Mouse (Mus musculus) myocyte (in vitro differentiated cells): Measurements from ENCODE around the gene Trpm4. TPM values are rescaled to one million over a fixed set of nuclear protein-coding genes. Genes with fewer than 3 reads are reported as not detected.

Experiments
- H3K27me3 ChIP-seq: one replicate; pipeline ENCODE4 v1.6.1; 2011; ENCODE audit not compliant: control insufficient read depth, insufficient read depth, insufficient read length
- H3K36me3 ChIP-seq: one replicate; pipeline ENCODE4 v1.6.1; 2011; ENCODE audit not compliant: control insufficient read depth, insufficient read depth
- H3K4me2 ChIP-seq: one replicate; pipeline ENCODE4 v1.6.1; 2011; ENCODE audit warnings: low read depth, control low read depth
- H3K4me3 ChIP-seq: one replicate; pipeline ENCODE4 v1.5.1; 2011; ENCODE audit warnings: mild to moderate bottlenecking, control low read depth, moderate library complexity
- H3K79me2 ChIP-seq: one replicate; pipeline ENCODE4 v1.6.1; 2011; ENCODE audit not compliant: control insufficient read depth, insufficient read depth
- H3ac ChIP-seq: one replicate; pipeline ENCODE4 v1.6.1; 2011; ENCODE audit not compliant: control insufficient read depth, insufficient read length
- CEBPB ChIP-seq: IDR thresholded peaks from 2 replicates; pipeline ENCODE4 v1.6.1; 2011; ENCODE audit warnings: mild to moderate bottlenecking, moderate library complexity; ENCODE audit not compliant: poor library complexity, insufficient read depth, severe bottlenecking
- E2F4 ChIP-seq: IDR thresholded peaks from one replicate; pipeline ENCODE4 v1.6.1; 2011; ENCODE audit warnings: mild to moderate bottlenecking, control low read depth, moderate library complexity; ENCODE audit not compliant: insufficient read depth
- MAX ChIP-seq: IDR thresholded peaks from one replicate; pipeline ENCODE4 v1.6.1; 2011; ENCODE audit warnings: low read depth, mild to moderate bottlenecking, control low read depth
- MYOD1 ChIP-seq, 3 experiments: IDR thresholded peaks; one replicate each; pipeline ENCODE4 v1.6.1; 2011; ENCODE audit warnings: control low read depth in 2 of 3, low read depth in 2 of 3, mild to moderate bottlenecking in 2 of 3, moderate library complexity in 1 of 3; ENCODE audit not compliant: insufficient read length in 2 of 3, control insufficient read depth in 1 of 3
- MYOG ChIP-seq, 3 experiments: IDR thresholded peaks; one replicate each; pipeline ENCODE4 v1.6.1; 2011; ENCODE audit warnings: control low read depth in 2 of 3, low read depth in 2 of 3, mild to moderate bottlenecking in 2 of 3; ENCODE audit not compliant: insufficient read length in 2 of 3, control insufficient read depth in 1 of 3, insufficient read depth in 1 of 3
- POLR2A ChIP-seq: IDR thresholded peaks from one replicate; pipeline ENCODE4 v1.6.1; 2011; ENCODE audit warnings: low read depth, mild to moderate bottlenecking, control low read depth, moderate library complexity; ENCODE audit not compliant: insufficient read length
- POLR2AphosphoS2 ChIP-seq: IDR thresholded peaks from one replicate; pipeline ENCODE4 v1.6.1; 2011; ENCODE audit warnings: low read depth, control low read depth; ENCODE audit not compliant: insufficient read length
- REST ChIP-seq: IDR thresholded peaks from one replicate; pipeline ENCODE4 v1.6.1; 2011; ENCODE audit warnings: mild to moderate bottlenecking, control low read depth, moderate library complexity; ENCODE audit not compliant: insufficient read depth, insufficient read length
- SRF ChIP-seq: IDR thresholded peaks from one replicate; pipeline ENCODE4 v1.6.1; 2011; ENCODE audit warnings: low read depth; ENCODE audit not compliant: control insufficient read depth, insufficient read length
- TCF12 ChIP-seq: IDR thresholded peaks from one replicate; pipeline ENCODE4 v1.6.1; 2011; ENCODE audit warnings: mild to moderate bottlenecking, control low read depth; ENCODE audit not compliant: poor library complexity, insufficient read depth, severe bottlenecking
- TCF3 ChIP-seq: IDR thresholded peaks from one replicate; pipeline ENCODE4 v1.6.1; 2011; ENCODE audit warnings: low read depth, control low read depth; ENCODE audit not compliant: insufficient read length
- USF1 ChIP-seq: IDR thresholded peaks from one replicate; pipeline ENCODE4 v1.6.1; 2011; ENCODE audit warnings: low read depth, mild to moderate bottlenecking, control low read depth, moderate library complexity
- polyA plus RNA-seq: library from polyadenylated mRNA; unstranded; fragments of >200 nt; fragmentation: generic; extraction: Trizol; gene quantifications from one replicate; pipeline ENCODE4 v1.2.1, GENCODE M21; 2012; ENCODE audit warnings: missing spikeins

Trpm4 gene
- polyA plus RNA-seq, 1 experiment, result 27.3 TPM

GRCm38 (mm10) chr7:45277136-45277760 lies 56.3 kb downstream of the Trpm4 start, which contains the start of gene Slc6a21:
Slc6a21 (plus strand) TSS chr7:45277513.
- H3K4me2 ChIP-seq, result peak within 1 kb of the TSS; percentile 64

GRCm38 (mm10) chr7:45273672-45274071 lies 59.9 kb downstream of the Trpm4 start:
- peaks cover 67% of the 10 kb centered on the region for H3K27me3 ChIP-seq
- no peak overlapping the region for H3K4me3 ChIP-seq
- H3K79me2 ChIP-seq, result no peaks in the 10 kb centered on the region
- no peak overlapping the region for H3K4me2 ChIP-seq
- H3ac ChIP-seq, result no peak overlapping the region
- TF ChIP-seq MAX (no peak), REST (no peak), USF1 (no peak), TCF12 (no peak), SRF (no peak), TCF3 (no peak), MYOD1 (IDR thresholded peaks at IDR 0.05; ENCODE audit: control insufficient read depth in 1 of 3, insufficient read length in 2 of 3, low read depth in 2 of 3) (no peak), MYOG (IDR thresholded peaks at IDR 0.05; ENCODE audit: control insufficient read depth in 1 of 3, insufficient read depth in 1 of 3, insufficient read length in 2 of 3, low read depth in 2 of 3) (no peak), CEBPB (no peak), POLR2A (no peak), POLR2AphosphoS2 (no peak), E2F4 (no peak)
- H3K36me3 ChIP-seq, result no peaks in the 10 kb centered on the region

More at GRCm38 (mm10) chr7:45277136-45277760, 56.3 kb downstream of the Trpm4 start, which contains the start of gene Slc6a21:
- peaks cover 70% of the 10 kb centered on the region for H3K27me3 ChIP-seq
- TF ChIP-seq USF1, result no peak
- TF ChIP-seq MYOD1 (IDR thresholded peaks at IDR 0.05; ENCODE audit: control insufficient read depth in 1 of 3, insufficient read length in 2 of 3, low read depth in 2 of 3), result peak in 1 of 3 experiments; percentile 19
- no peaks in the 10 kb centered on the region for H3K79me2 ChIP-seq
- no peak within 1 kb of the TSS for H3K4me3 ChIP-seq
- H3K36me3 ChIP-seq, result no peaks in the 10 kb centered on the region
- H3ac ChIP-seq, result no peak within 1 kb of the TSS

GRCm38 (mm10) chr7:45272786-45273412 lies 60.7 kb downstream of the Trpm4 start:
- TF ChIP-seq POLR2AphosphoS2, result no peak
- TF ChIP-seq CEBPB, result no peak
- TF ChIP-seq MYOG (IDR thresholded peaks at IDR 0.05; ENCODE audit: control insufficient read depth in 1 of 3, insufficient read depth in 1 of 3, insufficient read length in 2 of 3, low read depth in 2 of 3), result no peak
- no peak for TF ChIP-seq MYOD1 (IDR thresholded peaks at IDR 0.05; ENCODE audit: control insufficient read depth in 1 of 3, insufficient read length in 2 of 3, low read depth in 2 of 3)
- TF ChIP-seq SRF, result no peak
- TF ChIP-seq REST, result no peak
- no peak for TF ChIP-seq USF1
- TF ChIP-seq TCF3, result no peak
- TF ChIP-seq E2F4, result no peak
- no peak for TF ChIP-seq MAX
- TF ChIP-seq POLR2A, result no peak
- TF ChIP-seq TCF12, result no peak
- H3K4me2 ChIP-seq, result no peak overlapping the region
- H3K36me3 ChIP-seq, result no peaks in the 10 kb centered on the region
- H3K4me3 ChIP-seq, result no peak overlapping the region
- H3K27me3 ChIP-seq, result peaks cover 69% of the 10 kb centered on the region
- H3ac ChIP-seq, result no peak overlapping the region
- H3K79me2 ChIP-seq, result no peaks in the 10 kb centered on the region

GRCm38 (mm10) chr7:45265518-45265917 lies 68.1 kb downstream of the Trpm4 start:
- Histone ChIP-seq H3K4me2 (no peak overlapping the region), H3K36me3 (no peaks in the 10 kb centered on the region), H3K79me2 (no peaks in the 10 kb centered on the region), H3K4me3 (no peak overlapping the region), H3K27me3 (peaks cover 87% of the 10 kb centered on the region), H3ac (no peak overlapping the region)
- TF ChIP-seq REST, result no peak
- no peak for TF ChIP-seq SRF

GRCm38 (mm10) chr7:45264348-45264747 lies 69.2 kb downstream of the Trpm4 start:
- H3K4me3 ChIP-seq, result no peak overlapping the region
- TF ChIP-seq MYOG (IDR thresholded peaks at IDR 0.05; ENCODE audit: control insufficient read depth in 1 of 3, insufficient read depth in 1 of 3, insufficient read length in 2 of 3, low read depth in 2 of 3) (no peak), USF1 (no peak), POLR2AphosphoS2 (no peak), SRF (no peak)
- no peak overlapping the region for H3K4me2 ChIP-seq
- no peaks in the 10 kb centered on the region for H3K79me2 ChIP-seq
- H3ac ChIP-seq, result no peak overlapping the region
- peaks cover 92% of the 10 kb centered on the region for H3K27me3 ChIP-seq
- H3K36me3 ChIP-seq, result no peaks in the 10 kb centered on the region
